Mouse (Mus musculus): ENCODE data around the gene Serpina9. TPM values are rescaled to one million over a fixed set of nuclear protein-coding genes. Genes with fewer than 3 reads are reported as not detected.

Gene Serpina9
- total and polyA plus RNA-seq, 3 experiments: 0.62 TPM; not detected in 2

- Histone ChIP-seq H3K27ac (no peak overlapping the region), H3K4me1 (ENCODE audit: control insufficient read depth, insufficient read depth, low read length) (peaks cover 7% of the 10 kb centered on the region), H3K9ac (ENCODE audit: low read depth, low read length) (no peak overlapping the region), H3K4me3 (no peak overlapping the region), H3K27me3 (ENCODE audit: control insufficient read depth, insufficient read depth, low read length) (no peaks in the 10 kb centered on the region), H3K79me2 (replicated peaks; ENCODE audit: control insufficient read depth, insufficient read depth, low read length) (no peaks in the 10 kb centered on the region), H3K36me3 (ENCODE audit: control insufficient read depth, insufficient read depth, low read length) (peaks cover 4% of the 10 kb centered on the region)
- TF ChIP-seq CTCF (IDR thresholded peaks at IDR 0.05) (no peak), EP300 (IDR thresholded peaks at IDR 0.05; ENCODE audit: insufficient read depth, low read depth, low read length) (no peak), POLR2A (IDR thresholded peaks at IDR 0.05; ENCODE audit: insufficient read depth, low read depth, low read length) (no peak)
- intact Hi-C loops (cut with DNase I): no loop called here
- 88% methylated on average over 3 of the region's 3 CpGs for WGBS
- DNase-seq: no peak
Measured at GRCm38 (mm10) chr12:104000594-104000993, 13.0 kb downstream of the Serpina9 start.

GRCm38 (mm10) chr12:103999611-104000010 lies 13.9 kb downstream of the Serpina9 start:
- WGBS: 91% methylated on average over 8 of the region's 8 CpGs
- TF ChIP-seq EP300 (IDR thresholded peaks at IDR 0.05; ENCODE audit: insufficient read depth, low read depth, low read length): no peak
- TF ChIP-seq CTCF (IDR thresholded peaks at IDR 0.05): no peak
- no peak for TF ChIP-seq POLR2A (IDR thresholded peaks at IDR 0.05; ENCODE audit: insufficient read depth, low read depth, low read length)
- intact Hi-C loops (cut with DNase I): loop anchor here (10.0 kb wide), 1 partner anchor 175 kb away; no protein-coding TSS in a partner anchor

GRCm38 (mm10) chr12:103996513-103996912 lies 17.0 kb downstream of the Serpina9 start:
- Histone ChIP-seq H3K4me3 (no peak overlapping the region), H3K79me2 (replicated peaks; ENCODE audit: control insufficient read depth, insufficient read depth, low read length) (no peaks in the 10 kb centered on the region), H3K9ac (ENCODE audit: low read depth, low read length) (no peak overlapping the region), H3K27ac (no peak overlapping the region), H3K27me3 (ENCODE audit: control insufficient read depth, insufficient read depth, low read length) (no peaks in the 10 kb centered on the region), H3K36me3 (ENCODE audit: control insufficient read depth, insufficient read depth, low read length) (no peaks in the 10 kb centered on the region), H3K4me1 (ENCODE audit: control insufficient read depth, insufficient read depth, low read length) (no peaks in the 10 kb centered on the region)
- WGBS: 67% methylated on average over 2 of the region's 2 CpGs
- no peak for DNase-seq
- no peak for TF ChIP-seq CTCF (IDR thresholded peaks at IDR 0.05)
- TF ChIP-seq POLR2A (IDR thresholded peaks at IDR 0.05; ENCODE audit: insufficient read depth, low read depth, low read length): no peak
- TF ChIP-seq EP300 (IDR thresholded peaks at IDR 0.05; ENCODE audit: insufficient read depth, low read depth, low read length): no peak
- intact Hi-C loops (cut with DNase I): loop anchor here (10.0 kb wide), 1 partner anchor 178 kb away; no protein-coding TSS in a partner anchor

More at GRCm38 (mm10) chr12:103999611-104000010, 13.9 kb downstream of the Serpina9 start:
- Histone ChIP-seq H3K79me2 (replicated peaks; ENCODE audit: control insufficient read depth, insufficient read depth, low read length) (no peaks in the 10 kb centered on the region), H3K27ac (no peak overlapping the region), H3K4me1 (ENCODE audit: control insufficient read depth, insufficient read depth, low read length) (peaks cover 7% of the 10 kb centered on the region), H3K36me3 (ENCODE audit: control insufficient read depth, insufficient read depth, low read length) (peaks cover 4% of the 10 kb centered on the region), H3K9ac (ENCODE audit: low read depth, low read length) (no peak overlapping the region), H3K4me3 (no peak overlapping the region), H3K27me3 (ENCODE audit: control insufficient read depth, insufficient read depth, low read length) (no peaks in the 10 kb centered on the region)
- no peak for DNase-seq

GRCm38 (mm10) chr12:103995292-103996072 lies 18.1 kb downstream of the Serpina9 start:
- TF ChIP-seq CTCF (IDR thresholded peaks at IDR 0.05) (peak; percentile 76), POLR2A (IDR thresholded peaks at IDR 0.05; ENCODE audit: insufficient read depth, low read depth, low read length) (no peak), EP300 (IDR thresholded peaks at IDR 0.05; ENCODE audit: insufficient read depth, low read depth, low read length) (0 out of 2 replicates have a peak, but pooled peaks have one; percentile 46)
- H3K36me3 ChIP-seq (ENCODE audit: control insufficient read depth, insufficient read depth, low read length): no peaks in the 10 kb centered on the region

GRCm38 (mm10) chr12:103992945-103993344 lies 20.6 kb downstream of the Serpina9 start:
- Histone ChIP-seq H3K4me1 (ENCODE audit: control insufficient read depth, insufficient read depth, low read length) (no peaks in the 10 kb centered on the region), H3K27me3 (ENCODE audit: control insufficient read depth, insufficient read depth, low read length) (no peaks in the 10 kb centered on the region), H3K9ac (ENCODE audit: low read depth, low read length) (no peak overlapping the region), H3K4me3 (no peak overlapping the region), H3K79me2 (replicated peaks; ENCODE audit: control insufficient read depth, insufficient read depth, low read length) (no peaks in the 10 kb centered on the region), H3K27ac (no peak overlapping the region), H3K36me3 (ENCODE audit: control insufficient read depth, insufficient read depth, low read length) (no peaks in the 10 kb centered on the region)
- DNase-seq: no peak
- TF ChIP-seq EP300 (IDR thresholded peaks at IDR 0.05; ENCODE audit: insufficient read depth, low read depth, low read length) (no peak), CTCF (IDR thresholded peaks at IDR 0.05) (no peak), POLR2A (IDR thresholded peaks at IDR 0.05; ENCODE audit: insufficient read depth, low read depth, low read length) (no peak)
- intact Hi-C loops (cut with DNase I): loop anchor here (10.0 kb wide), 1 partner anchor 182 kb away; no protein-coding TSS in a partner anchor
- 38% methylated on average over 7 of the region's 7 CpGs for WGBS

More at GRCm38 (mm10) chr12:103995292-103996072, 18.1 kb downstream of the Serpina9 start:
- H3K9ac ChIP-seq (ENCODE audit: low read depth, low read length): no peak overlapping the region
- H3K4me1 ChIP-seq (ENCODE audit: control insufficient read depth, insufficient read depth, low read length): no peaks in the 10 kb centered on the region
- no peak overlapping the region for H3K27ac ChIP-seq
- DNase-seq: peak; percentile 50 to 78
- intact Hi-C loops (cut with DNase I): loop anchor here (1.0 to 10.0 kb wide), 4 partner anchors 35 to 423 kb away; no protein-coding TSS in a partner anchor
- no peak overlapping the region for H3K4me3 ChIP-seq
- H3K79me2 ChIP-seq (replicated peaks; ENCODE audit: control insufficient read depth, insufficient read depth, low read length): no peaks in the 10 kb centered on the region
- WGBS: 38% methylated on average over 5 of the region's 5 CpGs
- no peaks in the 10 kb centered on the region for H3K27me3 ChIP-seq (ENCODE audit: control insufficient read depth, insufficient read depth, low read length)

GRCm38 (mm10) chr12:103989857-103990256 lies 23.7 kb downstream of the Serpina9 start, which contains the start of gene Serpina11:
Gene Serpina11 (minus strand): TSS chr12:103989957.
- Histone ChIP-seq H3K36me3 (ENCODE audit: control insufficient read depth, insufficient read depth, low read length) (no peaks in the 10 kb centered on the region), H3K79me2 (replicated peaks; ENCODE audit: control insufficient read depth, insufficient read depth, low read length) (no peaks in the 10 kb centered on the region), H3K4me1 (ENCODE audit: control insufficient read depth, insufficient read depth, low read length) (no peaks in the 10 kb centered on the region), H3K4me3 (no peak within 1 kb of the TSS), H3K9ac (ENCODE audit: low read depth, low read length) (no peak within 1 kb of the TSS), H3K27me3 (ENCODE audit: control insufficient read depth, insufficient read depth, low read length) (no peaks in the 10 kb centered on the region), H3K27ac (no peak within 1 kb of the TSS)
- intact Hi-C loops (cut with DNase I): loop anchor here (10.0 kb wide), 1 partner anchor 185 kb away; no protein-coding TSS in a partner anchor
- WGBS: 83% methylated on average over 6 of the region's 6 CpGs
- no peak for DNase-seq
- TF ChIP-seq EP300 (IDR thresholded peaks at IDR 0.05; ENCODE audit: insufficient read depth, low read depth, low read length) (no peak), POLR2A (IDR thresholded peaks at IDR 0.05; ENCODE audit: insufficient read depth, low read depth, low read length) (no peak), CTCF (IDR thresholded peaks at IDR 0.05) (no peak)
